Mouse (Mus musculus): ENCODE measurements around the gene Ntm. TPM values are rescaled to one million over a fixed set of nuclear protein-coding genes. Genes with fewer than 3 reads are reported as not detected.

The Ntm gene
- total RNA-seq, 2 experiments from 2014 or later, result 379 to 391 TPM

- intact Hi-C loops (cut with DNase I), result no loop called here
- no peak for DNase-seq (ENCODE audit: extremely low spot score in 1 of 2, low spot score in 2 of 2)
These were observed 388.4 kb downstream of the Ntm start for GRCm38 (mm10) chr9:29574548-29574947.

GRCm38 (mm10) chr9:29568571-29568970, 394.4 kb downstream of the Ntm start:
- intact Hi-C loops (cut with DNase I), result no loop called here
- DNase-seq (ENCODE audit: extremely low spot score in 1 of 2, low spot score in 2 of 2), result no peak

GRCm38 (mm10) chr9:29562419-29563071, 400.4 kb downstream of the Ntm start:
- DNase-seq (ENCODE audit: extremely low spot score in 1 of 2, low spot score in 2 of 2), result peak in 1 of 2 experiments; percentile 45
- intact Hi-C loops (cut with DNase I), result no loop called here

- intact Hi-C loops (cut with DNase I), result no loop called here
- DNase-seq (ENCODE audit: extremely low spot score in 1 of 2, low spot score in 2 of 2), result no peak
These were observed 404.0 kb downstream of the Ntm start for GRCm38 (mm10) chr9:29558915-29559314.

- DNase-seq (ENCODE audit: extremely low spot score in 1 of 2, low spot score in 2 of 2), result no peak
- intact Hi-C loops (cut with DNase I), result no loop called here
These were observed 412.4 kb downstream of the Ntm start for GRCm38 (mm10) chr9:29550582-29550981.

GRCm38 (mm10) chr9:29550107-29550506, 412.8 kb downstream of the Ntm start:
- intact Hi-C loops (cut with DNase I), result no loop called here
- DNase-seq (ENCODE audit: extremely low spot score in 1 of 2, low spot score in 2 of 2), result no peak

- intact Hi-C loops (cut with DNase I), result no loop called here
- no peak for DNase-seq (ENCODE audit: extremely low spot score in 1 of 2, low spot score in 2 of 2)
These were observed 426.5 kb downstream of the Ntm start for GRCm38 (mm10) chr9:29536415-29536814.

- no peak for DNase-seq (ENCODE audit: extremely low spot score in 1 of 2, low spot score in 2 of 2)
- intact Hi-C loops (cut with DNase I), result no loop called here
These were observed 428.2 kb downstream of the Ntm start for GRCm38 (mm10) chr9:29534773-29535172.

GRCm38 (mm10) chr9:29534304-29534703, 428.6 kb downstream of the Ntm start:
- intact Hi-C loops (cut with DNase I), result no loop called here
- no peak for DNase-seq (ENCODE audit: extremely low spot score in 1 of 2, low spot score in 2 of 2)

GRCm38 (mm10) chr9:29533556-29533955, 429.4 kb downstream of the Ntm start:
- DNase-seq (ENCODE audit: extremely low spot score in 1 of 2, low spot score in 2 of 2), result no peak
- intact Hi-C loops (cut with DNase I), result no loop called here

- DNase-seq (ENCODE audit: extremely low spot score in 1 of 2, low spot score in 2 of 2), result no peak
- intact Hi-C loops (cut with DNase I), result no loop called here
These were observed 431.6 kb downstream of the Ntm start for GRCm38 (mm10) chr9:29531147-29531917.

- intact Hi-C loops (cut with DNase I), result no loop called here
- no peak for DNase-seq (ENCODE audit: extremely low spot score in 1 of 2, low spot score in 2 of 2)
These were observed 438.8 kb downstream of the Ntm start for GRCm38 (mm10) chr9:29524109-29524508.

GRCm38 (mm10) chr9:29523221-29523620, 439.7 kb downstream of the Ntm start:
- intact Hi-C loops (cut with DNase I), result no loop called here
- DNase-seq (ENCODE audit: extremely low spot score in 1 of 2, low spot score in 2 of 2), result no peak

- no peak for DNase-seq (ENCODE audit: extremely low spot score in 1 of 2, low spot score in 2 of 2)
- intact Hi-C loops (cut with DNase I), result no loop called here
These were observed 443.8 kb downstream of the Ntm start for GRCm38 (mm10) chr9:29519181-29519580.

- DNase-seq (ENCODE audit: extremely low spot score in 1 of 2, low spot score in 2 of 2), result no peak
- intact Hi-C loops (cut with DNase I), result no loop called here
These were observed 446.3 kb downstream of the Ntm start for GRCm38 (mm10) chr9:29516688-29517087.

GRCm38 (mm10) chr9:29514588-29515356, 448.2 kb downstream of the Ntm start:
- no peak for DNase-seq (ENCODE audit: extremely low spot score in 1 of 2, low spot score in 2 of 2)
- intact Hi-C loops (cut with DNase I), result no loop called here

- DNase-seq (ENCODE audit: extremely low spot score in 1 of 2, low spot score in 2 of 2), result no peak
- intact Hi-C loops (cut with DNase I), result no loop called here
These were observed 466.9 kb downstream of the Ntm start for GRCm38 (mm10) chr9:29496002-29496401.

GRCm38 (mm10) chr9:29482272-29482671, 480.7 kb downstream of the Ntm start:
- intact Hi-C loops (cut with DNase I), result no loop called here
- no peak for DNase-seq (ENCODE audit: extremely low spot score in 1 of 2, low spot score in 2 of 2)

GRCm38 (mm10) chr9:29479051-29479450, 483.9 kb downstream of the Ntm start:
- DNase-seq (ENCODE audit: extremely low spot score in 1 of 2, low spot score in 2 of 2), result no peak
- intact Hi-C loops (cut with DNase I), result no loop called here

- intact Hi-C loops (cut with DNase I), result no loop called here
- DNase-seq (ENCODE audit: extremely low spot score in 1 of 2, low spot score in 2 of 2), result no peak
These were observed 485.7 kb downstream of the Ntm start for GRCm38 (mm10) chr9:29477219-29477618.
